Mouse (Mus musculus) embryonic fibroblast, embryonic 13.5 days (primary cell): Measurements from ENCODE around the gene Hnrnpa0.

Experiments used
- CTCF ChIP-seq: IDR thresholded peaks from 2 replicates; pipeline ENCODE4 v1.5.1; 2011; ENCODE audit warnings: mild to moderate bottlenecking, control low read depth, low read length, moderate library complexity, borderline replicate concordance; ENCODE audit not compliant: insufficient read depth
- POLR2A ChIP-seq: IDR thresholded peaks from 2 replicates; pipeline ENCODE4 v1.6.1; 2011; ENCODE audit warnings: low read depth, mild to moderate bottlenecking, control low read depth, low read length, moderate library complexity

DNA sequence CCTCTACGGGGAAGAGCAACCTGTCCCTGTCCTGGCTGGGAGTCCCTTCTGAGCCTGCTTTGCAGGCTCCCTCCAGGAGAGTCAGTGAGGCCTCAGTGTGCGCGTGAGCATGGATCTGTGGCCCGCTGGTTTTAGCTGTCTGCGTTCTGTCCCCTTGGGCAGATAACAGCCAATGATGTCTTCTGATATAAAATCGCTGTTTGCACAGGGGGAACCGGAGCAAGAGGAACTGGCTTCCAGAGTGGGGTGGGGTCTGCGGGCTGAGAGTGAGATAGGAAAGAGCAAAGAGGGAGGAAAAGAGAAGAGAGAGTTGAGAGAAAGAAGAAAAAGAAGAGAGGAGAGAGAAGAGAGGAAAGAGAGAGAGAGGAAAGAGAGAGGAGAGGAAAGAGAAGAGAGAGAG, 28.7 kb upstream of the Hnrnpa0 start:
- TF ChIP-seq CTCF (no peak), POLR2A (no peak)
